25 mouse cellular contexts compared by ENCODE assay signal in genomic region chr8:8758283-8758682, GRCm38 (mm10).
"Had no signal": no experiment of that assay in that cellular context is flagged by ENCODE, and none has a peak within 500 bp of the region (broad histone marks: within the 10 kb centered on the region; RNA-seq: fewer than 3 reads in every experiment).

No protein-coding gene starts in this region.

- H3K36me3 ChIP-seq: heart, embryonic 13.5 days; heart, embryonic 15.5 days; hindbrain, embryonic 13.5 days; hindbrain, embryonic 15.5 days; kidney, embryonic 15.5 days; limb, embryonic 13.5 days; limb, embryonic 15.5 days had no signal

- ATAC-seq: hindbrain, postnatal 0 days; intestine, embryonic 16.5 days had no signal

- H3K9ac ChIP-seq: heart, embryonic 13.5 days; heart, embryonic 15.5 days; hindbrain, embryonic 13.5 days; hindbrain, embryonic 15.5 days; kidney, embryonic 15.5 days; limb, embryonic 13.5 days; limb, embryonic 15.5 days had no signal

- H3K4me1 ChIP-seq: heart, embryonic 13.5 days; heart, embryonic 15.5 days; hindbrain, embryonic 15.5 days; kidney, embryonic 15.5 days; limb, embryonic 15.5 days had no signal

- DNase-seq: gastrocnemius, postnatal 14 days; gastrocnemius, postnatal 36 days; heart, adult 11 months; heart, adult 2 months; heart, postnatal 14 days; heart, postnatal 36 days; kidney, adult 11 months; kidney, adult 2 months; kidney, adult 9 months; kidney, postnatal 14 days; kidney, postnatal 36 days; layer of hippocampus, adult 9-11 months; layer of hippocampus, postnatal 36 days; left cerebral cortex, postnatal 4 days had no signal

- H3K27me3 ChIP-seq: heart, embryonic 13.5 days; heart, embryonic 15.5 days; hindbrain, embryonic 13.5 days; hindbrain, embryonic 15.5 days; kidney, embryonic 15.5 days; limb, embryonic 13.5 days; limb, embryonic 15.5 days had no signal

- H3K4me2 ChIP-seq: heart, embryonic 11.5 days; heart, embryonic 13.5 days; heart, embryonic 15.5 days; hindbrain, embryonic 13.5 days; hindbrain, embryonic 15.5 days; kidney, embryonic 15.5 days; limb, embryonic 13.5 days; limb, embryonic 15.5 days had no signal

- H3K4me3 ChIP-seq: heart, adult 2 months; heart, embryonic 13.5 days; heart, embryonic 15.5 days; hindbrain, embryonic 13.5 days; hindbrain, embryonic 15.5 days; kidney, embryonic 15.5 days; limb, embryonic 13.5 days; limb, embryonic 15.5 days had no signal

- H3K27ac ChIP-seq: heart, adult 2 months; heart, embryonic 13.5 days; heart, embryonic 15.5 days; hindbrain, embryonic 13.5 days; hindbrain, embryonic 15.5 days; hindbrain, postnatal 0 days; kidney, embryonic 15.5 days; kidney, postnatal 0 days; limb, embryonic 13.5 days; limb, embryonic 15.5 days had no signal

- H3K9me3 ChIP-seq: heart, embryonic 13.5 days; heart, embryonic 15.5 days; hindbrain, embryonic 13.5 days; hindbrain, embryonic 15.5 days; kidney, embryonic 15.5 days; limb, embryonic 13.5 days; limb, embryonic 15.5 days had no signal
